Mouse (Mus musculus): Measurements from ENCODE around the gene Selenbp2. TPM values are rescaled to one million over a fixed set of nuclear protein-coding genes. Genes with fewer than 3 reads are reported as not detected.
"Not testable (repeated sequence)": the region's sequence is repeated elsewhere in the genome, so short reads cannot be mapped to it uniquely, and the experiment has no call there.

Gene Selenbp2
- polyA plus RNA-seq (2014; fragmentation: Nextera tagmentation; extraction: Ambion mirVana): 0.72 and 2.0 TPM in 2 replicates

- Histone ChIP-seq H3K4me2 (no peak within 1 kb of the TSS), H3K9me3 (replicated peaks; ENCODE audit: control insufficient read depth, low read length) (no peaks in the 10 kb centered on the region), H3K4me3 (ENCODE audit: low read depth, low read length) (no peak within 1 kb of the TSS), H3K9ac (ENCODE audit: low read depth, low read length) (no peak within 1 kb of the TSS), H3K4me1 (ENCODE audit: control insufficient read depth, insufficient read depth, low read length) (no peaks in the 10 kb centered on the region), H3K27me3 (ENCODE audit: control insufficient read depth, insufficient read depth, low read length) (no peaks in the 10 kb centered on the region), H3K36me3 (ENCODE audit: control insufficient read depth, insufficient read depth, low read length) (no peaks in the 10 kb centered on the region), H3K27ac (ENCODE audit: low read depth, low read length) (no peak within 1 kb of the TSS)
- no peak for ATAC-seq (replicated peaks; ENCODE audit: insufficient number of reproducible peaks, low FRiP score, low TSS enrichment)
- WGBS (ENCODE audit: insufficient replicate concordance): 57% methylated on average over 5 of the region's 5 CpGs
These were observed at the start of gene Selenbp2 for GRCm38 (mm10) chr3:94693329-94693825. Selenbp2 (plus strand) TSS chr3:94693556.

- Histone ChIP-seq H3K4me3 (ENCODE audit: low read depth, low read length) (no peak overlapping the region), H3K4me1 (ENCODE audit: control insufficient read depth, insufficient read depth, low read length) (peaks cover 15% of the 10 kb centered on the region), H3K9ac (ENCODE audit: low read depth, low read length) (peak overlapping the region; percentile 17; the same call in 1 of the 2 replicates), H3K9me3 (replicated peaks; ENCODE audit: control insufficient read depth, low read length) (no peaks in the 10 kb centered on the region), H3K36me3 (ENCODE audit: control insufficient read depth, insufficient read depth, low read length) (no peaks in the 10 kb centered on the region), H3K27me3 (ENCODE audit: control insufficient read depth, insufficient read depth, low read length) (no peaks in the 10 kb centered on the region), H3K27ac (ENCODE audit: low read depth, low read length) (peak overlapping the region; percentile 79), H3K4me2 (peak overlapping the region; percentile 43)
- ATAC-seq (replicated peaks; ENCODE audit: insufficient number of reproducible peaks, low FRiP score, low TSS enrichment): peak; percentile 85; the same call in 1 of the 2 replicates
- 24% methylated on average over 6 of the region's 6 CpGs for WGBS (ENCODE audit: insufficient replicate concordance)
These were observed 44.4 kb upstream of the Selenbp2 start for GRCm38 (mm10) chr3:94648755-94649590.

DNA sequence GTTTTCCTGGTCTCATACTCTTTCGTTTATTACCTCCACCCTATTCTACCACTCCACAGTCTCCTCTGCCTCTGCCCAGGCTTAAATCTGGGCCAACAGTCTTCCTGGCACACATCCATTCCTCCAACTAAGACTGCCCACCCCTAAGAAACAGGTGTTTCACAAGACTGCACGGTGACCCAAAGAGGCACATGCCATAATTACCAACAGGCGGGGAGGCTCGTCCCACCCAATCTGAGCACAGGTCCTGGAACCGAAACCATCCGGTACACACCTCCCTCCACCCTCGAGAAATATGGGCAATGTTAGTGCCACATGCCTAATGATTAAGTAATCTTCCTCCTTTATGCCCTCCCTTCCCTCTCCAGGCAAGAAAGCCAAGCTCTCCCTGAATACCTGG, 42.9 kb upstream of the Selenbp2 start:
- 83% methylated on average over 7 of the region's 7 CpGs for WGBS (ENCODE audit: insufficient replicate concordance)
- Histone ChIP-seq H3K9ac (ENCODE audit: low read depth, low read length) (no peak overlapping the region), H3K4me3 (ENCODE audit: low read depth, low read length) (no peak overlapping the region), H3K4me1 (ENCODE audit: control insufficient read depth, insufficient read depth, low read length) (peaks cover 15% of the 10 kb centered on the region), H3K36me3 (ENCODE audit: control insufficient read depth, insufficient read depth, low read length) (no peaks in the 10 kb centered on the region), H3K9me3 (replicated peaks; ENCODE audit: control insufficient read depth, low read length) (no peaks in the 10 kb centered on the region), H3K27ac (ENCODE audit: low read depth, low read length) (no peak overlapping the region), H3K4me2 (no peak overlapping the region), H3K27me3 (ENCODE audit: control insufficient read depth, insufficient read depth, low read length) (no peaks in the 10 kb centered on the region)
- no peak for ATAC-seq (replicated peaks; ENCODE audit: insufficient number of reproducible peaks, low FRiP score, low TSS enrichment)

- WGBS (ENCODE audit: insufficient replicate concordance): 72% methylated on average over 1 of the region's 1 CpGs
- H3K27me3 ChIP-seq (ENCODE audit: control insufficient read depth, insufficient read depth, low read length); H3K9ac ChIP-seq (ENCODE audit: low read depth, low read length); H3K36me3 ChIP-seq (ENCODE audit: control insufficient read depth, insufficient read depth, low read length); H3K27ac ChIP-seq (ENCODE audit: low read depth, low read length); H3K4me2 ChIP-seq; ATAC-seq (replicated peaks; ENCODE audit: insufficient number of reproducible peaks, low FRiP score, low TSS enrichment); H3K4me3 ChIP-seq (ENCODE audit: low read depth, low read length); H3K9me3 ChIP-seq (replicated peaks; ENCODE audit: control insufficient read depth, low read length): not testable (repeated sequence)
- H3K4me1 ChIP-seq (ENCODE audit: control insufficient read depth, insufficient read depth, low read length): peaks cover 12% of the 10 kb centered on the region
These were observed 39.4 kb upstream of the Selenbp2 start for GRCm38 (mm10) chr3:94653967-94654366.

DNA sequence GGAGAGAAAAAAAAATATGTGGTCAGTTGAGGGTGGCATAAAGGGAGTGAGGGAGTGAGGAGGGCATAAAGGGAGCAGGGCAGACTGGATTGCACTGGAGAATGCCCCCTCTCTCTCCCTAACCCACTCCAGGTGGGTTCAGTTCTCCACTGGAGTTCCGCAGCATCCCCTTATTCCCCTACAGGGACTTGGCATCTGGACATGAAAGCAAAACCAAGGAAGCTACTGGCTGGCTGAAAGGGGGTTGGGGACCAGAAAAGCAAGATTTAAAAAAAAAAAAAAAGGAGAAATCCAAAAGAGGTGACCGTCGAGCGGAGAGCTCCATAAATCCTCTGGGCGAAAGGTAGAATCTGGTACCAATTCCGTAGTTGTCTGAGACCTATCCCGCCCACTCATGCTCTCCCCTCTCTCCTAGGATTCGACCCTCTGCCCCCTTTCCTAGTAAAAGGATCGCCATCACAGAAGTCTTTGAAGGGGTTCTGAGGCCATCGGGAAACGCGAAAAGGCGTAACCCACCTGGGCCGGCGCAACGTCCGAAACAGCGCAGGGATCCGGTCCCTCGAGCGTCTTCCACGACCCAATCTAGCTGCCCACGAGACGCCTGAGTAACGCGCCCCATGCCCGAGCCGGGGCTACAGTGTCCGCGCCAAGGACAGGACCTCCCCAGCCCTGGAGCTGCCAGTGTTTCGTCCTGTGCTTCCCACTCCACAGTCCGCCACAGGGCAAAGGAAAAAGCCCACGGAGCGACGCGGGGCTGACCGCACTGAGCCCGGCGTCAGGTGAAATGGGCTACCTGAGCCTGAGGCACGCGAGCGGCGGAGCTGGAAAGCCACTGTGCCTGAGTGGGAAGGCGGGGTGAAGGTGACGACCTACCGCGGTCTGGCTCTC, 35.3 kb upstream of the Selenbp2 start:
- H3K4me2 ChIP-seq: peak overlapping the region; percentile 79
- WGBS (ENCODE audit: insufficient replicate concordance): 3% methylated on average over 22 of the region's 47 CpGs
- not testable (repeated sequence) for H3K27me3 ChIP-seq (ENCODE audit: control insufficient read depth, insufficient read depth, low read length); H3K9me3 ChIP-seq (replicated peaks; ENCODE audit: control insufficient read depth, low read length); H3K36me3 ChIP-seq (ENCODE audit: control insufficient read depth, insufficient read depth, low read length); H3K27ac ChIP-seq (ENCODE audit: low read depth, low read length); H3K4me1 ChIP-seq (ENCODE audit: control insufficient read depth, insufficient read depth, low read length)
- peak overlapping the region; percentile 69 for H3K9ac ChIP-seq (ENCODE audit: low read depth, low read length)
- peak; percentile 53 for ATAC-seq (replicated peaks; ENCODE audit: insufficient number of reproducible peaks, low FRiP score, low TSS enrichment)
- H3K4me3 ChIP-seq (ENCODE audit: low read depth, low read length): peak overlapping the region; percentile 51

DNA sequence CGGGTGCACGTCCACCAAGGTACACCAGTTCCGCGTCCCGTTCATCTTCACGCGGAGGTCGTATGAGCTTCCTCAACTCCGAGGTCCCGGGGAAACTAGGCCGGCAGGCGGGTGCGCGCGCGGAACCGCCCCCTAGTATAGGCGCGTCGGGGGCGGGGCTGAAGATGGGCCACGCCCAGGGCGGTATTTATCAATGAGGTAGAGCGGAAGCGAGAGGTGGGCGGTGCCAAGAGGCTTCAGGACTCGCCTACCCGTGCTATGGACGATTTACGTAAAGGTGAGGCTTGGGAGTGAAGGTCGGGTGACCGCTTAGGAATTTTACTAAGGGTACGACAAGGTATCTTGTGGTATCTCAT, 34.6 kb upstream of the Selenbp2 start, which contains the start of gene Tuft1:
Tuft1 (minus strand) TSS at position 133 of the 356 bp plus-strand sequence.
- peak; percentile 90 for ATAC-seq (replicated peaks; ENCODE audit: insufficient number of reproducible peaks, low FRiP score, low TSS enrichment)

DNA sequence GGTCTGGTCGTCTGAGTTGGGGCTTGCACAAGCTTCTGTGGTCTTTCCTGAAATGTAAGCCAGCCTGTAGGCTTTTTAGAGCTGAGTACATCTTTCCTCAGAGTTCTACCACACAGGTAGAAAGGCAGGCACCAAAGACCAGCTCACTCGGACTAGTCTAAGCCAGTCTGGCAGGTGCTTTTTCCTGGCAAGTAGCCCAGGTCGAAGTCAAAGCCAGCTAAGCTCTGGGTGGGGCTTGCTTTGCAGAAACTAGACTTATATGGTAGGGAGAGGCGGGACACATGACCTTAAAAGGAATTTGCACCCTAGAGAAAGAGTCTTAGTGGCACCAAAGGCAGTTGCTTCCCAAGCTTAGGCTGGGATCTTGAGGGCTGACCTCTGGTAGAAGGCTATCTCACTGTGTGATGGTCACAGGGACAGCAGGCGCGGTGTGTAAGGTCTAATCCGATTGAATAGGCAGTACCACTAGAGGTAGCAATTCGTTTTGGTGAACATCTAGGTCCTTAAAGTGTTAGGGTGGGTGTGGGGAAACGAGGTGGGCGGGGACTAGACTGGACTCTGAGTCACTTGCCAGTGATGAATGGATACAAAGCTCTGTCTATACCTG, 34.1 kb upstream of the Selenbp2 start:
- not testable (repeated sequence) for H3K4me1 ChIP-seq (ENCODE audit: control insufficient read depth, insufficient read depth, low read length); H3K9me3 ChIP-seq (replicated peaks; ENCODE audit: control insufficient read depth, low read length); H3K36me3 ChIP-seq (ENCODE audit: control insufficient read depth, insufficient read depth, low read length); H3K27me3 ChIP-seq (ENCODE audit: control insufficient read depth, insufficient read depth, low read length); H3K9ac ChIP-seq (ENCODE audit: low read depth, low read length)
- Histone ChIP-seq H3K4me3 (ENCODE audit: low read depth, low read length) (peak overlapping the region; percentile 23), H3K4me2 (peak overlapping the region; percentile 53), H3K27ac (ENCODE audit: low read depth, low read length) (peak overlapping the region; percentile 29; the same call in 1 of the 2 replicates)
- WGBS (ENCODE audit: insufficient replicate concordance): 25% methylated on average over 8 of the region's 10 CpGs
- peak; percentile 69 for ATAC-seq (replicated peaks; ENCODE audit: insufficient number of reproducible peaks, low FRiP score, low TSS enrichment)

More for the DNA sequence above, 34.6 kb upstream of the Selenbp2 start, which contains the start of gene Tuft1:
- not testable (repeated sequence) for H3K9me3 ChIP-seq (replicated peaks; ENCODE audit: control insufficient read depth, low read length); H3K27me3 ChIP-seq (ENCODE audit: control insufficient read depth, insufficient read depth, low read length); H3K36me3 ChIP-seq (ENCODE audit: control insufficient read depth, insufficient read depth, low read length); H3K4me1 ChIP-seq (ENCODE audit: control insufficient read depth, insufficient read depth, low read length)
- 0% methylated on average over 21 of the region's 33 CpGs for WGBS (ENCODE audit: insufficient replicate concordance)
- Histone ChIP-seq H3K4me2 (peak within 1 kb of the TSS; percentile 79), H3K9ac (ENCODE audit: low read depth, low read length) (peak within 1 kb of the TSS; percentile 69), H3K4me3 (ENCODE audit: low read depth, low read length) (peak within 1 kb of the TSS; percentile 51), H3K27ac (ENCODE audit: low read depth, low read length) (peak within 1 kb of the TSS; percentile 29; the same call in 1 of the 2 replicates)

- not testable (repeated sequence) for H3K9ac ChIP-seq (ENCODE audit: low read depth, low read length); H3K27me3 ChIP-seq (ENCODE audit: control insufficient read depth, insufficient read depth, low read length); H3K4me3 ChIP-seq (ENCODE audit: low read depth, low read length); H3K4me1 ChIP-seq (ENCODE audit: control insufficient read depth, insufficient read depth, low read length); ATAC-seq (replicated peaks; ENCODE audit: insufficient number of reproducible peaks, low FRiP score, low TSS enrichment); H3K27ac ChIP-seq (ENCODE audit: low read depth, low read length); H3K9me3 ChIP-seq (replicated peaks; ENCODE audit: control insufficient read depth, low read length); H3K4me2 ChIP-seq; H3K36me3 ChIP-seq (ENCODE audit: control insufficient read depth, insufficient read depth, low read length)
- WGBS (ENCODE audit: insufficient replicate concordance): 87% methylated on average over 2 of the region's 2 CpGs
These were observed 32.5 kb upstream of the Selenbp2 start for GRCm38 (mm10) chr3:94660841-94661240.
